Mouse (Mus musculus) neural tube, embryonic 13.5 days (tissue): ENCODE data around the gene Ush2a. TPM values are rescaled to one million over a fixed set of nuclear protein-coding genes. Genes with fewer than 3 reads are reported as not detected.

ENCODE experiments used
- ATAC-seq: fragments of 200-750 bp; cut with Nextera tagmentation; 2 replicates; pipeline ENCODE4 v1.8.0; 2017; ENCODE audit warnings: low read depth, mild to moderate bottlenecking, moderate TSS enrichment, moderate library complexity
- H3K27ac ChIP-seq: fragments of 300-500 bp; sonication (generic); replicated peaks from 2 replicates; pipeline ENCODE4 v1.5.1; 2015; ENCODE audit warnings: moderate library complexity, mild to moderate bottlenecking, inconsistent platforms
- H3K27me3 ChIP-seq: fragments of 300-500 bp; sonication (generic); 2 replicates; pipeline ENCODE4 v1.6.1; 2015; ENCODE audit warnings: mild to moderate bottlenecking, inconsistent platforms
- H3K36me3 ChIP-seq: fragments of 300-500 bp; sonication (generic); 2 replicates; pipeline ENCODE4 v1.6.1; 2015; ENCODE audit warnings: mild to moderate bottlenecking, inconsistent platforms
- H3K4me1 ChIP-seq: fragments of 300-500 bp; sonication (generic); replicated peaks from 2 replicates; pipeline ENCODE4 v1.6.1; 2015; ENCODE audit warnings: inconsistent platforms
- H3K4me2 ChIP-seq: fragments of 300-500 bp; sonication (generic); 2 replicates; pipeline ENCODE4 v1.6.1; 2015; ENCODE audit warnings: inconsistent platforms, mild to moderate bottlenecking, moderate library complexity
- H3K4me3 ChIP-seq: fragments of 300-500 bp; sonication (generic); 2 replicates; pipeline ENCODE4 v1.5.1; 2015; ENCODE audit warnings: mild to moderate bottlenecking, inconsistent platforms
- H3K9ac ChIP-seq: fragments of 300-500 bp; sonication (generic); 2 replicates; pipeline ENCODE4 v1.6.1; 2015; ENCODE audit warnings: moderate library complexity, mild to moderate bottlenecking, inconsistent platforms
- H3K9me3 ChIP-seq: fragments of 300-500 bp; sonication (generic); 2 replicates; pipeline ENCODE4 v1.6.1; 2016; ENCODE audit warnings: inconsistent platforms
- WGBS: fragments of 180-500 bp; shearing (Covaris S2); methylation state at CpG from one replicate; pipeline ENCODE4 v1.1.7; 2015; 5-methylcytosine and 5-hydroxymethylcytosine counted together
- polyA plus RNA-seq: library from polyadenylated mRNA; unstranded; fragments of >200 nt; fragmentation: Nextera tagmentation; extraction: Ambion mirVana; gene quantifications from 2 replicates; pipeline ENCODE4 v1.2.1, GENCODE M21; 2015

Ush2a gene
- polyA plus RNA-seq, 1 experiment from 2014 or later = 0.17 TPM

GRCm38 (mm10) chr1:188952501-188952900 lies 690.7 kb downstream of the Ush2a start:
- Histone ChIP-seq H3K36me3 (no peaks in the 10 kb centered on the region), H3K9me3 (no peaks in the 10 kb centered on the region), H3K9ac (no peak overlapping the region), H3K4me2 (no peak overlapping the region), H3K4me1 (no peaks in the 10 kb centered on the region; the same call in 1 of the 2 replicates), H3K4me3 (no peak overlapping the region), H3K27me3 (no peaks in the 10 kb centered on the region), H3K27ac (no peak overlapping the region)
- ATAC-seq = no peak
- WGBS = 85% methylated on average over 4 of the region's 4 CpGs

GRCm38 (mm10) chr1:188973078-188973477 lies 711.3 kb downstream of the Ush2a start:
- no peaks in the 10 kb centered on the region for H3K9me3 ChIP-seq
- 95% methylated on average over 6 of the region's 6 CpGs for WGBS
- ATAC-seq = no peak
- H3K4me1 ChIP-seq = no peaks in the 10 kb centered on the region
- no peak overlapping the region for H3K27ac ChIP-seq
- no peaks in the 10 kb centered on the region for H3K27me3 ChIP-seq
- no peak overlapping the region for H3K4me2 ChIP-seq
- peaks cover 85% of the 10 kb centered on the region for H3K36me3 ChIP-seq
- no peak overlapping the region for H3K4me3 ChIP-seq
- no peak overlapping the region for H3K9ac ChIP-seq

- H3K9ac ChIP-seq = no peak overlapping the region
- H3K9me3 ChIP-seq = no peaks in the 10 kb centered on the region
- no peak overlapping the region for H3K4me3 ChIP-seq
- peaks cover 85% of the 10 kb centered on the region for H3K36me3 ChIP-seq
- no peak overlapping the region for H3K27ac ChIP-seq
- H3K4me2 ChIP-seq = no peak overlapping the region
- H3K27me3 ChIP-seq = no peaks in the 10 kb centered on the region
- WGBS = 93% methylated on average over 16 of the region's 16 CpGs
- ATAC-seq = no peak
- H3K4me1 ChIP-seq = no peaks in the 10 kb centered on the region
Observed at GRCm38 (mm10) chr1:188973926-188974325, 712.1 kb downstream of the Ush2a start.

- Histone ChIP-seq H3K4me3 (no peak overlapping the region), H3K9ac (no peak overlapping the region), H3K4me1 (no peaks in the 10 kb centered on the region), H3K9me3 (no peaks in the 10 kb centered on the region), H3K27me3 (no peaks in the 10 kb centered on the region), H3K27ac (no peak overlapping the region), H3K4me2 (no peak overlapping the region), H3K36me3 (peaks cover 84% of the 10 kb centered on the region)
- no peak for ATAC-seq
- 29% methylated on average over 3 of the region's 3 CpGs for WGBS
Observed at GRCm38 (mm10) chr1:188980050-188980449, 718.2 kb downstream of the Ush2a start.

- no peak for ATAC-seq
- no peak overlapping the region for H3K4me3 ChIP-seq
- no peaks in the 10 kb centered on the region for H3K4me1 ChIP-seq
- H3K9me3 ChIP-seq = no peaks in the 10 kb centered on the region
- no peak overlapping the region for H3K4me2 ChIP-seq
- H3K27ac ChIP-seq = no peak overlapping the region
- no peak overlapping the region for H3K9ac ChIP-seq
- H3K36me3 ChIP-seq = peaks cover 63% of the 10 kb centered on the region
- no peaks in the 10 kb centered on the region for H3K27me3 ChIP-seq
- WGBS = 31% methylated on average over 4 of the region's 4 CpGs
Observed at GRCm38 (mm10) chr1:188993218-188993617, 731.4 kb downstream of the Ush2a start.

GRCm38 (mm10) chr1:188997921-188998320 lies 736.1 kb downstream of the Ush2a start:
- no peak overlapping the region for H3K27ac ChIP-seq
- H3K4me3 ChIP-seq = no peak overlapping the region
- H3K9ac ChIP-seq = no peak overlapping the region
- H3K9me3 ChIP-seq = no peaks in the 10 kb centered on the region
- no peaks in the 10 kb centered on the region for H3K27me3 ChIP-seq
- ATAC-seq = no peak
- no peak overlapping the region for H3K4me2 ChIP-seq
- H3K36me3 ChIP-seq = peaks cover 55% of the 10 kb centered on the region
- H3K4me1 ChIP-seq = no peaks in the 10 kb centered on the region
- 98% methylated on average over 3 of the region's 3 CpGs for WGBS

GRCm38 (mm10) chr1:188999981-189000380 lies 738.2 kb downstream of the Ush2a start:
- Histone ChIP-seq H3K36me3 (peaks cover 49% of the 10 kb centered on the region), H3K4me1 (peaks cover 6% of the 10 kb centered on the region), H3K9me3 (no peaks in the 10 kb centered on the region), H3K4me3 (no peak overlapping the region), H3K9ac (no peak overlapping the region), H3K27me3 (no peaks in the 10 kb centered on the region), H3K27ac (no peak overlapping the region), H3K4me2 (no peak overlapping the region)
- WGBS = 95% methylated on average over 10 of the region's 10 CpGs
- no peak for ATAC-seq

- H3K9ac ChIP-seq = no peak overlapping the region
- WGBS = 94% methylated on average over 12 of the region's 12 CpGs
- no peaks in the 10 kb centered on the region for H3K27me3 ChIP-seq
Observed at GRCm38 (mm10) chr1:189001815-189002214, 740.0 kb downstream of the Ush2a start.

GRCm38 (mm10) chr1:189004774-189005173 lies 743.0 kb downstream of the Ush2a start:
- Histone ChIP-seq H3K4me2 (no peak overlapping the region), H3K4me1 (peaks cover 26% of the 10 kb centered on the region), H3K27me3 (no peaks in the 10 kb centered on the region), H3K4me3 (no peak overlapping the region), H3K9ac (no peak overlapping the region), H3K27ac (no peak overlapping the region), H3K36me3 (peaks cover 8% of the 10 kb centered on the region), H3K9me3 (no peaks in the 10 kb centered on the region)
- no peak for ATAC-seq
- 94% methylated on average over 1 of the region's 1 CpGs for WGBS

More at GRCm38 (mm10) chr1:189001815-189002214, 740.0 kb downstream of the Ush2a start:
- H3K4me1 ChIP-seq = peaks cover 23% of the 10 kb centered on the region
- no peak overlapping the region for H3K4me3 ChIP-seq
- no peak overlapping the region for H3K4me2 ChIP-seq
- no peak for ATAC-seq
- H3K9me3 ChIP-seq = no peaks in the 10 kb centered on the region
- H3K36me3 ChIP-seq = peaks cover 31% of the 10 kb centered on the region
- no peak overlapping the region for H3K27ac ChIP-seq

- WGBS = 64% methylated on average over 5 of the region's 5 CpGs
- Histone ChIP-seq H3K9ac (no peak overlapping the region), H3K4me3 (peak overlapping the region; percentile 99)
Observed at GRCm38 (mm10) chr1:189006267-189006666, 744.4 kb downstream of the Ush2a start.

GRCm38 (mm10) chr1:189006826-189007225 lies 745.0 kb downstream of the Ush2a start:
- Histone ChIP-seq H3K4me1 (peaks cover 26% of the 10 kb centered on the region), H3K36me3 (no peaks in the 10 kb centered on the region), H3K4me2 (peak overlapping the region; percentile 96), H3K9ac (peak overlapping the region; percentile 95), H3K27ac (no peak overlapping the region), H3K4me3 (peak overlapping the region; percentile 99), H3K27me3 (no peaks in the 10 kb centered on the region), H3K9me3 (no peaks in the 10 kb centered on the region)
- ATAC-seq = no peak; the same call in none of the 2 replicates
- 3% methylated on average over 7 of the region's 7 CpGs for WGBS

More at GRCm38 (mm10) chr1:189006267-189006666, 744.4 kb downstream of the Ush2a start:
- Histone ChIP-seq H3K9me3 (no peaks in the 10 kb centered on the region), H3K27me3 (no peaks in the 10 kb centered on the region), H3K4me1 (peaks cover 26% of the 10 kb centered on the region), H3K4me2 (peak overlapping the region; percentile 96), H3K27ac (no peak overlapping the region), H3K36me3 (no peaks in the 10 kb centered on the region)
- no peak for ATAC-seq

- no peaks in the 10 kb centered on the region for H3K36me3 ChIP-seq
- WGBS = under 1% methylated on average over 74 of the region's 74 CpGs
- ATAC-seq = peak; percentile 89
- no peaks in the 10 kb centered on the region for H3K9me3 ChIP-seq
- peak within 1 kb of the TSS; percentile 95 for H3K9ac ChIP-seq
- H3K27me3 ChIP-seq = peaks cover 3% of the 10 kb centered on the region; the same call in 1 of the 2 replicates
- peak within 1 kb of the TSS; percentile 96 for H3K4me2 ChIP-seq
- H3K4me3 ChIP-seq = peak within 1 kb of the TSS; percentile 99
- peaks cover 26% of the 10 kb centered on the region for H3K4me1 ChIP-seq
- peak within 1 kb of the TSS; percentile 59 for H3K27ac ChIP-seq
Observed at GRCm38 (mm10) chr1:189007239-189007979, 745.6 kb downstream of the Ush2a start, which contains the start of gene Kctd3. TSS of gene Kctd3 (minus strand) at chr1:189007841.
